Mouse (Mus musculus): ENCODE data around the gene Blm. TPM values are rescaled to one million over a fixed set of nuclear protein-coding genes. Genes with fewer than 3 reads are reported as not detected.

Blm gene
- polyA plus RNA-seq, 1 experiment = 150 TPM

DNA sequence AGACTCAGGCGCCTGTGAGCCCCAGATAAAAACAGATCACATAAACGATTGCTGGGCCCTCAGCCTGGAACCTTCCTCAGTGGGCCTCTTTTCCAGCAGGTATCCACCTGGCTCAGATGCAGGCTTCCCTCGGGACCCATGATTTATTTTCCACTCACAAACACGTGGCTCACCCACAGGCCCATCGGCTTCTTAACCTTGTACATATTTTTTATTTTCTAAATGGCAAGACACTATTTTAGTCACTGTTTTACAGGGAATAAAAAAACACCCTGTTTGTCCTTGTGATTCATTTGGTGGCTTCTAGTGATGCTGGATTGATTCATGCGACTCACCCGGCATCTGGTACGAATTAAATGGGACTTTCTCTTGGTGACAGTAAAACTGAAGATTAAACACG, 26.4 kb upstream of the Blm start:
- no peak overlapping the region for H3K4me3 ChIP-seq (replicated peaks)
- peaks cover 5% of the 10 kb centered on the region for H3K27me3 ChIP-seq (replicated peaks)
- H3K4me1 ChIP-seq = peaks cover 11% of the 10 kb centered on the region
- no peaks in the 10 kb centered on the region for H3K36me3 ChIP-seq (replicated peaks; ENCODE audit: low read length)
- H3K9me3 ChIP-seq = peaks cover 6% of the 10 kb centered on the region
- TF ChIP-seq GATA1 (IDR thresholded peaks at IDR 0.05; ENCODE audit: borderline replicate concordance, low read length) = no peak
- TF ChIP-seq FLI1 (IDR thresholded peaks at IDR 0.05; ENCODE audit: low read length) = no peak

GRCm38 (mm10) chr7:80558572-80558971, 23.7 kb upstream of the Blm start:
- H3K4me3 ChIP-seq (replicated peaks) = no peak overlapping the region
- H3K36me3 ChIP-seq (replicated peaks; ENCODE audit: low read length) = no peaks in the 10 kb centered on the region
- peaks cover 2% of the 10 kb centered on the region for H3K27me3 ChIP-seq (replicated peaks)
- peaks cover 6% of the 10 kb centered on the region for H3K9me3 ChIP-seq
- TF ChIP-seq GATA1 (IDR thresholded peaks at IDR 0.05; ENCODE audit: borderline replicate concordance, low read length) = no peak
- no peak for TF ChIP-seq FLI1 (IDR thresholded peaks at IDR 0.05; ENCODE audit: low read length)
- H3K4me1 ChIP-seq = peaks cover 36% of the 10 kb centered on the region

GRCm38 (mm10) chr7:80558101-80558500, 23.2 kb upstream of the Blm start:
- TF ChIP-seq GATA1 (IDR thresholded peaks at IDR 0.05; ENCODE audit: borderline replicate concordance, low read length) (no peak), FLI1 (IDR thresholded peaks at IDR 0.05; ENCODE audit: low read length) (no peak)
- peaks cover 36% of the 10 kb centered on the region for H3K4me1 ChIP-seq
- H3K27me3 ChIP-seq (replicated peaks) = peaks cover 2% of the 10 kb centered on the region
- peaks cover 6% of the 10 kb centered on the region for H3K9me3 ChIP-seq
- H3K36me3 ChIP-seq (replicated peaks; ENCODE audit: low read length) = no peaks in the 10 kb centered on the region
- no peak overlapping the region for H3K4me3 ChIP-seq (replicated peaks)

GRCm38 (mm10) chr7:80557161-80557560, 22.2 kb upstream of the Blm start:
- Histone ChIP-seq H3K36me3 (replicated peaks; ENCODE audit: low read length) (no peaks in the 10 kb centered on the region), H3K9me3 (peaks cover 6% of the 10 kb centered on the region), H3K27me3 (replicated peaks) (no peaks in the 10 kb centered on the region), H3K4me3 (replicated peaks) (no peak overlapping the region), H3K4me1 (peaks cover 36% of the 10 kb centered on the region)
- no peak for TF ChIP-seq GATA1 (IDR thresholded peaks at IDR 0.05; ENCODE audit: borderline replicate concordance, low read length)
- TF ChIP-seq FLI1 (IDR thresholded peaks at IDR 0.05; ENCODE audit: low read length) = no peak

GRCm38 (mm10) chr7:80556166-80556565, 21.2 kb upstream of the Blm start:
- H3K4me3 ChIP-seq (replicated peaks) = no peak overlapping the region
- TF ChIP-seq GATA1 (IDR thresholded peaks at IDR 0.05; ENCODE audit: borderline replicate concordance, low read length) = no peak
- TF ChIP-seq FLI1 (IDR thresholded peaks at IDR 0.05; ENCODE audit: low read length) = no peak

GRCm38 (mm10) chr7:80555146-80555545, 20.2 kb upstream of the Blm start:
- H3K27me3 ChIP-seq (replicated peaks) = no peaks in the 10 kb centered on the region
- peak overlapping the region; percentile 69 for H3K4me3 ChIP-seq (replicated peaks)
- no peaks in the 10 kb centered on the region for H3K9me3 ChIP-seq
- TF ChIP-seq FLI1 (IDR thresholded peaks at IDR 0.05; ENCODE audit: low read length) (no peak), GATA1 (IDR thresholded peaks at IDR 0.05; ENCODE audit: borderline replicate concordance, low read length) (no peak)
- peaks cover 36% of the 10 kb centered on the region for H3K4me1 ChIP-seq
- no peaks in the 10 kb centered on the region for H3K36me3 ChIP-seq (replicated peaks; ENCODE audit: low read length)

More at GRCm38 (mm10) chr7:80556166-80556565, 21.2 kb upstream of the Blm start:
- Histone ChIP-seq H3K36me3 (replicated peaks; ENCODE audit: low read length) (no peaks in the 10 kb centered on the region), H3K9me3 (peaks cover 6% of the 10 kb centered on the region), H3K4me1 (peaks cover 36% of the 10 kb centered on the region), H3K27me3 (replicated peaks) (no peaks in the 10 kb centered on the region)

GRCm38 (mm10) chr7:80554180-80555021, 19.5 kb upstream of the Blm start:
- no peaks in the 10 kb centered on the region for H3K36me3 ChIP-seq (replicated peaks; ENCODE audit: low read length)
- H3K4me3 ChIP-seq (replicated peaks) = peak overlapping the region; percentile 69
- H3K9me3 ChIP-seq = no peaks in the 10 kb centered on the region
- TF ChIP-seq GATA1 (IDR thresholded peaks at IDR 0.05; ENCODE audit: borderline replicate concordance, low read length) (no peak), FLI1 (IDR thresholded peaks at IDR 0.05; ENCODE audit: low read length) (no peak)
- no peaks in the 10 kb centered on the region for H3K27me3 ChIP-seq (replicated peaks)
- H3K4me1 ChIP-seq = peaks cover 36% of the 10 kb centered on the region

- Histone ChIP-seq H3K36me3 (replicated peaks; ENCODE audit: low read length) (no peaks in the 10 kb centered on the region), H3K9me3 (no peaks in the 10 kb centered on the region), H3K27me3 (replicated peaks) (no peaks in the 10 kb centered on the region), H3K4me1 (peaks cover 13% of the 10 kb centered on the region; the same call in 1 of the 2 replicates), H3K4me3 (replicated peaks) (no peak overlapping the region)
- TF ChIP-seq GATA1 (IDR thresholded peaks at IDR 0.05; ENCODE audit: borderline replicate concordance, low read length) = no peak
- TF ChIP-seq FLI1 (IDR thresholded peaks at IDR 0.05; ENCODE audit: low read length) = no peak
Measured at GRCm38 (mm10) chr7:80548513-80549260, 13.8 kb upstream of the Blm start.

- Histone ChIP-seq H3K9me3 (no peaks in the 10 kb centered on the region), H3K27me3 (replicated peaks) (no peaks in the 10 kb centered on the region), H3K36me3 (replicated peaks; ENCODE audit: low read length) (peaks cover 9% of the 10 kb centered on the region), H3K4me1 (peaks cover 54% of the 10 kb centered on the region), H3K4me3 (replicated peaks) (no peak overlapping the region)
- TF ChIP-seq GATA1 (IDR thresholded peaks at IDR 0.05; ENCODE audit: borderline replicate concordance, low read length) = no peak
- no peak for TF ChIP-seq FLI1 (IDR thresholded peaks at IDR 0.05; ENCODE audit: low read length)
Measured at GRCm38 (mm10) chr7:80542139-80542831, 7.4 kb upstream of the Blm start.
